Mouse (Mus musculus) retina, postnatal 7 days (tissue): ENCODE data around the gene Tbxa2r.

Experiments used
- DNase-seq: peaks from one replicate; pipeline ENCODE4 v3.0.0-alpha.2; 2012; ENCODE audit warnings: low read depth, low spot score

Tbxa2r gene

DNA sequence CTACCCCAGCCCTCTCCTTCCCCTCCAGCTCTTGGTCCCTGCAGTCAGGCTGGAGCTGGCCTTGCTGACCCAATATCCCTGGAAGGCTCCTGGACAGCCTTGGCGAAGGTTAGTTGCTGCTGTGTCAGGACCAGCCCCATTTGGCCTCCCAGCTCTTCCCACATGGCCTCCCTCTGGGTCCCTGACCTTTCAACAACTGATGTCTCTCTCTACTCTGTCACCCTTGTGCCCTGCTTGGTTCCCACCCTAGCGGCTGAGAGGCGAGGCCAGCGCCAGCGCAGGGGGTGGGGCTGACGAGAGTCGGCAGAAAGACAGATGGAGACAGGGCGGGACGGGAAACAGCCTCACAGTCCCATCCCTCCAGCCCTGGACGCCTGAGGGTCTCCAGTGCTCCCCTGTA, at the start of gene Tbxa2r:
Gene Tbxa2r, plus strand, starts transcription at position 346 of the 400 bp plus-strand sequence.
- DNase-seq, result no peak

DNA sequence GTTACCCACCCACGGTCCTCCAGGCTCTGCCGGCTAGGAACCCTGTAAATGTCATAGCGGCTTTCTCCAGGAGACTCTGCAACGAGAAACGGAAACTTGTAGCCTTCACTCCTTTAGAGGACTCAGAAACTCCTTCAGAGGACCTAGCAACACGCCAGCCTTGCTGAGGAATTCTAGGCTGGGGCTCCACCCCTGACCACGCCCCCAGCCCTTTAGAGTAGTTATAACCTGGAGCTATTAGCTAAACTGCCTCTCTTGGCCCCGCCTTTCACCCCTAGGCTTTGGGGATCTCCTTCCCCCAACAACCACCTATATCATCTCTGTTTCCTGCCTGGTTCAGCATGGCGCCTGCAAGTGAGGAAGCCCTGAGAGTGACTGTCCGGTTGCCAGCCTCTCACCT, 49.0 kb upstream of the Tbxa2r start:
- DNase-seq, result no peak

DNA sequence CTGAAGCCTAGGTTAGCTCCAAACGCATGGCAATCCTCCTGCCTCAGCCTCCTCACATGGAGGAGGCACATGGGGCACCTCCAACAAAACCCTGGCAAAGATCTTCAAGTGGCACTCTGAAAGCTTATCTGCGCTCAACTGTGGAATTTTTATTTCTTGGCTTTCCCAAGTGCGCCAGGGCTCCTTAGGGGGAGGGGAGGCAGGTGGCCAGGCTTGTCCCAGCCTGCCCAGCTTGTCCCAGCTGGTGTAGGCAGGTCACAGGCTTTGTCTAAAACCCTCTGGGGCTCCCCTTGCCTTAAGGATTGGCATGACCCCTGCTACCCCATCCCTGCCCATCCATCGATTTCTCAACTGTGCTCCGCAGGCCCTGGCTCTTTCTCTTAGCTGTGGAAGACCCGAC, 44.3 kb upstream of the Tbxa2r start:
- DNase-seq, result no peak

DNA sequence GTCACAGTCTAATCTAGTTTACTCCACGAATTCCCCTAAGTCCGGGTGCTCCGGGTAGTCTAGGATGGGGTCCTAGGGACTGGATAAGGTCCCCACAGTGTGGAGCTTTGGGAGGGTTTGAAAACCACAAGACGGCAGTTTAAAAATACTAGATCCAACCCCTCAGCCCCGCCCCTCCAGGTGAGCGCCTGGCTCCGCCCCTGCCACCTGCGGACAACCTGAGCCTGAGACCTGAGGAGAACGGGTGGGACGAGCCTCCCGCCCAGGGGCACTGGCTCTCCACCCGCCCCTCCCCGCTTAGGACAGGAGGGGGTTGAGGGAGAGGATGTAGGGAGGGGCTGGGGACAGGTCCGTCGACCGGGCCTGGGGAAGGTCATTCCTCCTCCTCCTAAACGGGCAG, 43.8 kb upstream of the Tbxa2r start:
- DNase-seq, result no peak

DNA sequence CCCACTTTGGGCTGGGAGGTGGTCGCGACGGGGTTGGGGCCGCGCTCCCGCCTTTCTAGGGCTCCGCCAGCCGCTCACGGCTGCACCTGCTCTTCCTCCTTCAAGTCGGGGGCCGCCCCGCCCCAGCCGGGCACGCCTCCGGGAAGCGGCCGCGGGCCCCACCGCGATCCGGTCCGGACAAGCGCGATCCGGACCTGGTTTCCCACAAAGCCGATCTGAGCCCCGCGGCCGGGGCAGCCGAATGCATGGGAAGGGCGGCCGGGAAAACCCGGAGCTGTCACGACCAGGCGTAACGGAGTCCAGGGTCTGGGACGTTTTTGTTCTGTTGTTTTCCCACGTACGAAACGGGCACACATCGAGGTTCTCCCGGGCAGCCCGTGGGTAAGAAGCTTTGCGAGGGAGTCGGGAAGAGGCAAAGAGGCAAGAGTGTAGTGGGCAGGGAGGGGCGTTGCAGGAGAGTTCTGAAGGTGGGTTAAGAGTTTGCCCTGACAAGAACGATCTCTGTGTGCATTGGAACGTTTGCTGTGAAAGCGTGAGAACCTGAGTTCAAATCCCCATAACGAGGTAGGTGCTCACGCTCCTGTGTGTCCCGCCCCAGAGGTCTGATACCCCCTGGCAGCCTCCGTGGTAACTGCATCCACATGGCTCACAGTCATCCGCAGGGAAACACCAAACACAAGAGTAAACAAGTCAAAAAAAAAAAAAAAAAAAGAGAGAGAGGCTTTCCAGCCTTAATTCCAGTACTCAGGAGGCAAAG, 42.7 kb upstream of the Tbxa2r start:
- peak; percentile 77 for DNase-seq

DNA sequence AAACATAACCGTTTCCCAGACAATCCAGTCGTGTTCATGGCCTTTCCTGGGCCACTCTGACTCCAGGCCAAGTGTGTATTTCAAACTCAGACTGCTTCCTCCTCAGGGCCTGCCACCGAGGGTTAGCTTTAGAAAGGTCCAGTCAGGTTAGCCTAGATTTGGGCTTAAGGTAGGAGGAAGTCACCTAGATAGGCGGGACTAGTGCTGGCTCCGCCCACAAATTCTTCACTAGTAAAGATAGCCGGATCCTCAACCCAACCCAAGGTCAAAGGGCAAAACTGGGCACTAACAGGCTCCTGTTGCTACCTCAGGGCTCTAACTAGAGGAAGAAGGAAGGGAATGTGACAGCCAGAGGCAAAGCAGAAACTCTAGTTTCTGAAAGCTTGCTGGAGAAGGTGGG, 41.9 kb upstream of the Tbxa2r start:
- no peak for DNase-seq

DNA sequence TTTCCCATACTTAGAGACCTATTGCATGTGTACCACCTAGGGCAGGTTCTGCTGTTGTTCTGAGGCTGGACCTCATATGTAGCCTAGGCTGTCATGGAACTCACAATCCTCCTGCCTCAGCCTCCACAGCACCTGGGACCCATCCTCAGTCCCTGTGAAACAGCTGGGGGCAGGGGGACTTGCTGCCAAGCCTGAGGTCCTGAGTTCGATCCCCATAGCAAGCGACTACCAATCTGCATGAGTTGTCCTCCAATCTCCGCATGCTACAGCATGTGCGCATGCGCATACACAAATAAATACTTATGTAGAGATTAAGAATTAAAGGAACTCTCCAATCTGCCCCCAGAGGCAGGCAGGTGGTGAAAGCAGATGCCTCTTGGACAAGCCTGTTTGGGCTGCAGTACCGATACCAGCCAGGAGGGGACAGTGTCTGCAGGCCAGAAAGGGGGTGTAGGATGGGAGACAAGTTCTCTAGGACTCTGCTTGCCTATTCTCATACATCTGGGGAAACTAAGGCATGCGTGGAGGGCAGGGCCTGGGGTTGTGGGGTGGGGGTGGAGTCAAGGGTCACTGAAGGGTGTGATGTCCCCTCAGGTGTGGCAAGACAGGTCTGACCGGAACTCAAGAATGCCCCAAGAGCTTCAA, 40.9 kb upstream of the Tbxa2r start:
- DNase-seq, result peak; percentile 42

DNA sequence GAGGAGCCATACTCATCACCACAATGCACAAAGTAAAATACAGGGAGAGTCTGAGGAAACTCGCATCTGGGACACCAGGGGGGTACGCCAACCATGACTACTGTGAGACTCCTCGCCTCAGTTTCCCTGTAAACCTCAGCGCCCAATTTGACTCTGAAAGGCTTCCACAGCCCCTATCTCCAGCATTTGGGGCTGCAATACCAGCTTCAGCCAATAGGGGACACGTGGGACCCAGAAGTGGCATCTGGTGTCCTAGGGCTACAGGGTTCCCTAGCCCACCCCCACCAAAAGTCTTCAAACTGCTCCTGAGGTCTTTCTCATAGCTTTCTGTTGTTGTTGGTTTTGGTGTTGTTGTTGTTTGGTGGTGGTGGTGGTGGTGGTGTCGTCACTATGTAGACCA, 39.9 kb upstream of the Tbxa2r start:
- DNase-seq, result no peak

DNA sequence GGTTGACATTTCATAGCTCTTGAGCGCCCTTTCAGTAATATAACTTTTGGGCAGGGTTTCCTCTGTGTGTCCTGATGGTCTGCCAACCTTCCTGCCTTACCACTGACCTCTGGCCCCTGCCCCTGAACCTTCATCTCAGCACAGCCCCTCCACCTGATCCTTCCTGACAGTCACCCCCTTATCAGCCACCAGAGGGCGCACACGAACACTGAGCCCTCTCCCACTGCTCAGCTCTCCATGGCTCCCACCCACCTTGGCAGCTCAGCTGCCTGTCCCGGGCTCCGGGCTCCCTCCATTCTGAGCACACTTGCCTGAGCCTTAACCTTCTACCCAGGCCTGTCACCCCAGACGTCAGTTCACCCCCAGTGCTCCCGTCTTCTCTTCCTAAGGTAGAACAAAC, 39.3 kb upstream of the Tbxa2r start:
- DNase-seq, result peak; percentile 72

DNA sequence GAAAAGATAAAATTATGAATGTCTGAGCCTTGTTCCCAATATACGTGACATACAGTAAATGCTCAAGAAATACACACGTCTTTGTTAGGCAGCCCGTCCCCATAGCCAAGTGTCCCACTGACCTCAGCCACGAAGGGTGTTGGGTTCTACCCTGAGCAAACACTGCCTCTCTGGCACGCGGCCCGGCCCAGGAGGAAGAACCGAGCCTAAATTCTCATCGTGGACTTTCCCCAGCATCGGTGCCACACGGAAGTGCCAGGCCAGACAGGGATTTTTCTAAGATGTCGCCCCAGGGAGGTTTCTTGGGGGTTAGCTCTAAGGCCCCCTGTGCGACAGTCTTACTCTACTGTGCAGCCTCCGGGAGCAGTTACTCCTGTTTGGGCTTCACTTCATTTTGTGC, 38.7 kb upstream of the Tbxa2r start:
- no peak for DNase-seq

DNA sequence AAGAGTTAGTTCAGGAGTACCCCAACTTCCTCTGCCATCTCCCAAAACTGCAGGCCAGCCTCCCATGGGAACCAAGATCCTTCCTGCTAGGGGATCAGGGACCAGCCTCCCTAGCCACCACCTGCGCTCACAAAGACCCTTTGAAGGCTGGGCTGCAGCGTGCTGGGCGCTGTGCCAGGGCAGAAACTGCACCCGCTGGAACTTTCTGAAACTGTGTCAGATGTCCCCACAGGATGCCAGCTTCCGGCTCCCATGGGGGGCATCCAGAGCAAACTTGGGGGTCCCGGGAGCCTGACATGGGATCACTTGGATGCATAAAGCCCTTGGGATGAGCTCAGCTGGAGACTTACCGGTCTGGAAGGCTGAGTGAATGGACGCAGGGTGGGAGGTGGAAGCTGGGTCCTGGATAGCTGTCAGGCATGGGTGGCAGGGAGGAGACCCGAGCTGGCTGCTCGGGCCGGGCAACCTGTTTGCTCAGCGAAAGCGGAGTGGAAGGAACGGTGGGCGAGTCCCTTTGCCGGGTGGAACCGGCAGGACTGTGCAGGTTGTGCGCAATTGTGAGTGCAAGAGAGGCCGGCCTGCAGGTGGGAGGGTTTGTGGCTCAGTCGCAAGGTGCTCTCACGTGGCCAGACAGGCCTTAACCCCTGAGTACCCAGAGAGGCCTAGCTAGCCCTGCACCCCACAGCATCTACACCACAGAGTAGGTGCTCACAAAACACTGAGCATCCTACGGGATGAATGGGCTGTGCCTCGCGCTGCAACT, 37.7 kb upstream of the Tbxa2r start:
- DNase-seq, result no peak

DNA sequence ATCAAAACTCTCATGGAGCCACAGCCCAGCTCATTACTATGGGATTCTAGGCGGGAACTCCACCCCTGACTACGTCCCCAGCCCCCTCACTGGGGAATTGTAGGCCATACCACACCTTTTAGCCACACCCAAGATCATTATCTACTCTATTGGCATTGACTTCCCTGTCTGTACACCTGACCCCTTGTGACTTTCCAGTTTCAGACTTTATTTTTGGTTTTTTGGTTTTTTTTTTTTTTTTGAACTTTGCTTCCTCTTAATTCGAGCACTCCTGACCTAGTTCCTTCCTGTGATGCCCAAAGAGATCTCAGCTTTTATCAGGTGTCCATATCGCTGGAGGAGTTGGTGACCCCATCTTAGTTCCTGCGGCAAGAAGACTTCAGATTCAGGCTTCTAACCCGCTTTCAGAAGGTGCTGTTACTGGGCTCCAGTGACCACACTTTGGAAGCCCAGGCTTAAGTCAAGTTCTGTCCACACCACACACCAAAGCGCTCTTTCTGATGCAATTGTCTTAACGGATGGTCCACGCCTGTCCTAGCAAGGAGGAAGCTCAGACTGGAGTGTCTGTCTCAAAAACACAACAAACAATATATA, 36.9 kb upstream of the Tbxa2r start, which contains the start of gene Tjp3:
Gene Tjp3, minus strand, starts transcription at position 71 of the 594 bp plus-strand sequence.
- DNase-seq, result no peak

DNA sequence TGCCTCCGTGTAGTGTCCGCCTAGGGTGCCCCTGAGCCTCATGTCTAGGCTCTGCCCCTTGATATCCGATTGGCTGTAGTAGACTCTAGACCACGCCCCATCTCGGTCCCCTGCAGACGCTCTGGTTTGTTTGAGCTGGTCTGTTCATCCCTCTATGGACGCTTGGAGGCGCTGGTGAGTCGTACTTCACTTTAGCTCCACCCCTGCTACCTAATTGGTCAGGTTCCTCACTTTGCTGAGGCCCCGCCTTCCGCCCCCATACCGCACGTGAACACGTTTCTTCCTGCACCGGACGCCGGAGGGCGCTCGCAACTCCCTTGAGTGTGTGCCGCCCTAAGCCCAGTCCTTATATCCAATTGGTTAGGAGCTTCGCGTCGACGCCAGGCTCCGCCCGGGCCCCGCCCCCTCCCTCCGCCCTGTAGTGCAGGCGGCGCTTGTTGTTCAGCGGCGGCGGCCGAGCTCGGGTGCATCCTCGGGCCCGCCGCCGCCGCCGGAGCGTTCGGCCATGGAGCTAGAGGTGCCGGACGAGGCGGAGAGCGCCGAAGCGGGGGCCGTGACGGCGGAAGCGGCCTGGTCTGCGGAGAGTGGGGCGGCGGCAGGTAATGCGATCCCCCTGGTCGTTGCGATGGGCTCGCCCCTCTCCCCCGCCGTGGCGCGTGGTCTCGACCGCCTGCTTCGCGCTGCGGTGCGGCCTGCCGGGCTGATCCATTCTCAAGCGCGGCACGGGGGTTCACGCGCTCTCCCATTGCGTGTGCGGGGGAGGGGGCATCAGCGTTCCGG, 35.8 kb upstream of the Tbxa2r start, which contains the start of gene Pip5k1c:
Gene Pip5k1c, plus strand, starts transcription at position 410 of the 780 bp plus-strand sequence.
- peak; percentile 100 for DNase-seq

DNA sequence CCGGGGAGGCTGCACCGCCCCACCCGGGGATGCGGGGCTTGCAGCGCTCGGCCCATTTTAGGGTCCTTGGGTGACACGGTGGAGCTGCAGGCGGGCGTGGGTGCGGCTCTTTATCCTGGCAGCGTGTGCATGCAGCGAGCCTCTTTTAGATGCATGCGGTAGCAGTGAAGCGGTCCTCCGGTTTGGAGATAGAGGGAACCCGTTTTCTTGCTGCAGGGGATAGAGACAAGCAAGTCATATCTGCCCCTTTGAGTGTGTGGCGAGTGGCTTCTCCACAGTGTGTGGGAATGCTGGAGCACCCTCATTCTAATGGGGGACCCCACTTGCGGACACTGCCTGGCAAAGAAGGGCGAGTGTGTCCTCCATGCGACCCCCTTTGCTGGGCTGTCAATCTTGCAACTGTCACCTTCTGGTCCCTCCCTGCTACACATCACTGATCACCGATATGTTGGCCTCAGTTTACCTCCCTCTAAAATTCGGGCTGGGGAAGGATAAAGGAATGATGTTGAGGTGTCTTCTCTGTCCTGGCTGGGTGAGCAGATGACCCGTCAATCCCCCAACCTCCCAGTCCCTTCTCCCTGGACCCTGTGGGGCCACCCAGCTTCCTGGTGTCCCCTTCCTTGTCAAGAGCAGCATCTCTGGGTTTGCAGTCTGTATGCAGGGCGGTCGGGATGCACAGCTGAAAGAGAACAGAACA, 35.0 kb upstream of the Tbxa2r start:
- DNase-seq, result no peak

DNA sequence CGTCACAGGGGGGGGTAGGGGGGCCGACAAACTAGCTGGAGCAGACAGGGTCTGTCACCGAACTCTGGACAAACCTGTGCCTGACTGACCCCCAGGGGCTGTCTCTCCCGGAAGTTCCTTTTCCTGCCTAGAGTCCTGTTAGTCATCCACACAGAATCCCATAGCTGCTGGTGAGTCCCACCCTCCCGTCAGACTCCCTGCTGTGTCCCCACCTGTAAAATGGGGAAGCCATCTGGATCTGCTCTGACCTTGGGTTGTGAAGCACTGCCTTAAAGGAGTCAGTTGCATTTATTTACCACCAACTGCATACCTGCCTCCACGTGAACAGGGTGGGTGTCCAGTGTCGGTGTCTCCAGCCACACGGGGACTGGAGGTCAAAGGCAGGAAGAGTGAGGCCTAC, 34.1 kb upstream of the Tbxa2r start:
- no peak for DNase-seq

DNA sequence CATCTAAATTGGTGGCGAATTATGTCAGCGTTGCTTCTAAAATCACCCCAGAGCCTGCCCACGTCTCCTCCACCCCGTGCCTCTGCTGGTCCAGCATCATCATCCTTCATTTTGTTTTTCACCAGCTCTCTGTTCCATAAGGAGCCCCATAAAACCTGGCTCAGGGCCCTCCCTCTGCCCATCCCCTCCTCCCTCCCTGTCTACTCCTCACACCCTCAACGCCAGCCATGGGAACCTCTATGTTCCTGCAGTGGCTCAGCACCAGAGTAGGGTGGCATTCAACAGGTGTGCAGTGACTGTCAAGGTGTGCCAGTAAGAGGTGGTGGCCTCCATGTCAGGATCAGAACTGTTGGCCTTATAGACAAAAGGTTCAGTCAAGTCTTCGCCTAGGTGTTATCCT, 33.3 kb upstream of the Tbxa2r start:
- no peak for DNase-seq

DNA sequence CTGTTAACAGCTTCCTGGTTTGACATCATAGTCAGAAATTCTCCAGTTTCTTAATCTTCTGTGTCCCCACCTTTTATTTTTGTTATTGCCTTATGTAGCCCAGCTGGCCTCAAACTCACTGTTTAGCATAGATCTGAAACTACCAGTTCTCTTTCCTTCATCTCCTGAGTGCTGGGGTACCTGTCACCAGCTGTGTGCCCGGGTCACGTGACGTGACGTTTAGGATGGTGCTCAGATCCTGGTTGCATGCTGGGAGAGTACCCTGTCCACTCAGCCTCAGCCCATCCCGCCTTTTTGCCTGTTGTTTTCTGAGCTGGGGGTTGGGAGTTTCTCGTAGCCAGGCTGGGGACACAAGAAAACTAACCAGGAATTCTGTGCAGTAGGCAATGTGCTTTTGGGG, 31.3 kb upstream of the Tbxa2r start:
- no peak for DNase-seq

DNA sequence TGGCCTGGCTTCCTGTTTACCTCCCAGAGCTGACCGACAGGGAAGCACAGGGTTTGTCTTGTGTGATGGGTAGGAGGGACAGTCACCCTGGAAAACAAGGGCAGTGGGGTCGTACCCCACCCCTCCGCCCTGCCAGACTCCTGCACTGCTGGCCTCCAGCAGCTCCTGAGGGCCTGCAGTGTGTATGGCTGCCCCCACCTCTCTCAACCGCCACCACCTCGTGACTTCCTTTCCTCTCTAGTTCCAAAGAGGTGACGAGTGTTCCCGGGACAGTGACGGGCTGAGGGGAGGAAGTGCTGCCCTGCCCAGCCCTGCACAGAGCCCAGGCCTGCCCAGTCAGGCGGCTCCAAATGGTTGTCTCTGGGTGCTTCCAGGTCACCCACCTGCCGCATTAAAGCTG, 30.7 kb upstream of the Tbxa2r start:
- no peak for DNase-seq

DNA sequence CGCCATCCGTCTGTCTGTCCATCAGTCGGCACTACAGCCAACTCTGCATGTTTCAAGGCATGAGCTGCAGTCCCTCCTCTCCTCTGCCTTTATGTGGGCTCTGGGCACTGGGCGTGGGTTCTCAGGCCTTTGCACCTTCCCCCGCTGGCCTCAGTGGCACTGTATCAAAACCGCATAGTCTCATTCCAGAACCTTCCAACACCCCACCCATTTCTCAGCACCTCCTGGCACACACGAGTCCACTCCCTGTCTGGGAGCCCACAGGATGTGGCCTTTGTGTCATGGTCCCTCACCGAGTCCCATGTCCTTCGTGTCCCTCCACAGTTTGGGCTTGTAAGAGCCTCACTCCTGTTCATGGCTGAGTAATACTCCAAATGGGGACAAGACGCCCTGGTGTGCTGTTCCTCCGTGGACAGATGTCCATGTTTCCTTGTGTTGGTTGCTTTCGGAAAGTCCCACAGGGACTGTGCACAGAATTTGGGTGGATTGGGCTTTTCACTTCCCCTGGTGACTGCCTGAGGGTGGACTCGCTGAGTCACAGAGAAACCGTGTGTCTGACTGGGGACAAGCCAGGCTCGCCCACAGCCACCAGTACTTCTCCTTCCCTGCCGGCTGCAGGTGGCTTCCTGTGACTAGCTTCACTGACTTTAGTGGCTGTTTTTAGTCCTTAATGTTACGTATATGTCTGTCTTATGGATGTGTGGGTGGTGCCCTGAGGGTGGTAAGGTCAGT, 30.0 kb upstream of the Tbxa2r start:
- no peak for DNase-seq
